Mouse (Mus musculus) Muller cell, postnatal 12 days (primary cell): ENCODE results near the gene Hivep1.
A peak's percentile ranks its signal among the peaks of the same experiment; 100 is the strongest.

ENCODE experiments used
- DNase-seq: peaks from one replicate; pipeline ENCODE4 v3.0.0-alpha.2; 2015; ENCODE audit errors: inconsistent ontology term

The Hivep1 gene

GRCm38 (mm10) chr13:42228849-42229248, 177.0 kb downstream of the Hivep1 start:
- DNase-seq: no peak

- DNase-seq: no peak
Observed at GRCm38 (mm10) chr13:42233741-42234419, 182.1 kb downstream of the Hivep1 start.

- no peak for DNase-seq
Observed at GRCm38 (mm10) chr13:42238520-42238919, 186.7 kb downstream of the Hivep1 start.

- peak; percentile 59 for DNase-seq
Observed at GRCm38 (mm10) chr13:42242131-42242530, 190.3 kb downstream of the Hivep1 start.
